Mouse (Mus musculus) liver, embryonic 12.5 days (tissue): ENCODE results near the gene Wdr45. TPM values are rescaled to one million over a fixed set of nuclear protein-coding genes. Genes with fewer than 3 reads are reported as not detected.

Source experiments
- ATAC-seq: fragments of 200-750 bp; cut with Nextera tagmentation; 2 replicates; pipeline ENCODE4 v1.8.0; 2017; ENCODE audit warnings: moderate number of reproducible peaks, mild to moderate bottlenecking, moderate library complexity
- H3K27ac ChIP-seq: fragments of 300-500 bp; sonication (generic); 2 replicates; pipeline ENCODE4 v1.5.1; 2016; ENCODE audit warnings: mild to moderate bottlenecking
- H3K27me3 ChIP-seq: fragments of 300-500 bp; sonication (generic); replicated peaks from 2 replicates; pipeline ENCODE4 v1.6.1; 2016; ENCODE audit warnings: mild to moderate bottlenecking, moderate library complexity
- H3K36me3 ChIP-seq: fragments of 300-500 bp; sonication (generic); 2 replicates; pipeline ENCODE4 v1.6.1; 2016; ENCODE audit warnings: mild to moderate bottlenecking, moderate library complexity
- H3K4me1 ChIP-seq: fragments of 300-500 bp; sonication (generic); 2 replicates; pipeline ENCODE4 v1.6.1; 2016
- H3K4me2 ChIP-seq: fragments of 300-500 bp; sonication (generic); 2 replicates; pipeline ENCODE4 v1.6.1; 2016; ENCODE audit warnings: mild to moderate bottlenecking, moderate library complexity
- H3K4me3 ChIP-seq: fragments of 300-500 bp; sonication (generic); 2 replicates; pipeline ENCODE4 v1.5.1; 2016; ENCODE audit warnings: mild to moderate bottlenecking, moderate library complexity
- H3K9ac ChIP-seq: fragments of 300-500 bp; sonication (generic); 2 replicates; pipeline ENCODE4 v1.6.1; 2016; ENCODE audit warnings: mild to moderate bottlenecking, moderate library complexity
- H3K9me3 ChIP-seq: fragments of 300-500 bp; sonication (generic); replicated peaks from 2 replicates; pipeline ENCODE4 v1.6.1; 2016; ENCODE audit warnings: mild to moderate bottlenecking, moderate library complexity
- WGBS: fragments of 180-500 bp; shearing (Covaris S2); methylation state at CpG from one replicate; pipeline ENCODE4 v1.1.7; 2016; ENCODE audit not compliant: insufficient replicate concordance; 5-methylcytosine and 5-hydroxymethylcytosine counted together
- polyA plus RNA-seq: library from polyadenylated mRNA; unstranded; fragments of >200 nt; fragmentation: Nextera tagmentation; extraction: Ambion mirVana; gene quantifications from 2 replicates; pipeline ENCODE4 v1.2.1, GENCODE M21; 2016

Wdr45 gene
- polyA plus RNA-seq, 1 experiment from 2014 or later: 15.6 TPM

- Histone ChIP-seq H3K27ac (peak overlapping the region; percentile 85), H3K27me3 (no peaks in the 10 kb centered on the region), H3K4me3 (peak overlapping the region; percentile 68), H3K36me3 (peaks cover 36% of the 10 kb centered on the region), H3K9ac (peak overlapping the region; percentile 69), H3K4me2 (peak overlapping the region; percentile 74), H3K4me1 (peaks cover 11% of the 10 kb centered on the region), H3K9me3 (no peaks in the 10 kb centered on the region)
- 16% methylated on average over 4 of the region's 4 CpGs for WGBS
- ATAC-seq: no peak
Measured at GRCm38 (mm10) chrX:7722691-7723090, 8.6 kb downstream of the Wdr45 start.

- Histone ChIP-seq H3K36me3 (peaks cover 37% of the 10 kb centered on the region), H3K9me3 (no peaks in the 10 kb centered on the region), H3K4me2 (no peak overlapping the region), H3K27ac (no peak overlapping the region), H3K27me3 (no peaks in the 10 kb centered on the region), H3K9ac (no peak overlapping the region), H3K4me3 (no peak overlapping the region), H3K4me1 (peaks cover 19% of the 10 kb centered on the region)
- ATAC-seq: no peak
- WGBS: 73% methylated on average over 7 of the region's 7 CpGs
Measured at GRCm38 (mm10) chrX:7724135-7724534, 10.0 kb downstream of the Wdr45 start.

GRCm38 (mm10) chrX:7725841-7726240 lies 11.7 kb downstream of the Wdr45 start:
- H3K9me3 ChIP-seq: no peaks in the 10 kb centered on the region
- 84% methylated on average over 12 of the region's 12 CpGs for WGBS
- H3K9ac ChIP-seq: no peak overlapping the region
- peaks cover 20% of the 10 kb centered on the region for H3K4me1 ChIP-seq
- H3K27me3 ChIP-seq: no peaks in the 10 kb centered on the region
- H3K4me3 ChIP-seq: no peak overlapping the region
- no peak overlapping the region for H3K4me2 ChIP-seq
- H3K36me3 ChIP-seq: peaks cover 37% of the 10 kb centered on the region
- H3K27ac ChIP-seq: no peak overlapping the region
- no peak for ATAC-seq

- WGBS: 87% methylated on average over 13 of the region's 13 CpGs
- Histone ChIP-seq H3K9me3 (no peaks in the 10 kb centered on the region), H3K27me3 (no peaks in the 10 kb centered on the region), H3K36me3 (peaks cover 37% of the 10 kb centered on the region), H3K9ac (no peak overlapping the region), H3K27ac (no peak overlapping the region; the same call in 1 of the 2 replicates), H3K4me1 (peaks cover 20% of the 10 kb centered on the region), H3K4me2 (no peak overlapping the region), H3K4me3 (no peak overlapping the region)
- no peak for ATAC-seq
Measured at GRCm38 (mm10) chrX:7727176-7727575, 13.0 kb downstream of the Wdr45 start.

GRCm38 (mm10) chrX:7728215-7728921 lies 14.2 kb downstream of the Wdr45 start, which contains the start of gene Praf2:
Gene Praf2, plus strand, starts transcription at chrX:7728439.
- H3K9ac ChIP-seq: peak within 1 kb of the TSS; percentile 55

GRCm38 (mm10) chrX:7728922-7729265 lies 14.8 kb downstream of the Wdr45 start:
- Histone ChIP-seq H3K9me3 (no peaks in the 10 kb centered on the region), H3K27me3 (no peaks in the 10 kb centered on the region), H3K36me3 (peaks cover 34% of the 10 kb centered on the region), H3K4me2 (peak overlapping the region; percentile 72), H3K27ac (no peak overlapping the region), H3K4me3 (peak overlapping the region; percentile 53), H3K4me1 (peaks cover 20% of the 10 kb centered on the region), H3K9ac (peak overlapping the region; percentile 55; the same call in 1 of the 2 replicates)
- no peak for ATAC-seq
- 27% methylated on average over 4 of the region's 4 CpGs for WGBS

More at GRCm38 (mm10) chrX:7728215-7728921, 14.2 kb downstream of the Wdr45 start, which contains the start of gene Praf2:
- WGBS: 10% methylated on average over 42 of the region's 42 CpGs
- Histone ChIP-seq H3K4me3 (peak within 1 kb of the TSS; percentile 53), H3K27ac (peak within 1 kb of the TSS; percentile 69), H3K9me3 (no peaks in the 10 kb centered on the region), H3K27me3 (no peaks in the 10 kb centered on the region), H3K4me2 (peak within 1 kb of the TSS; percentile 72), H3K4me1 (peaks cover 16% of the 10 kb centered on the region), H3K36me3 (peaks cover 37% of the 10 kb centered on the region)
- ATAC-seq: peak; percentile 91

GRCm38 (mm10) chrX:7733571-7734156 lies 19.5 kb downstream of the Wdr45 start:
- peak overlapping the region; percentile 54 for H3K4me2 ChIP-seq
- 11% methylated on average over 20 of the region's 26 CpGs for WGBS
- no peaks in the 10 kb centered on the region for H3K27me3 ChIP-seq
- no peaks in the 10 kb centered on the region for H3K36me3 ChIP-seq
- H3K4me3 ChIP-seq: peak overlapping the region; percentile 26
- H3K4me1 ChIP-seq: peaks cover 12% of the 10 kb centered on the region
- no peak overlapping the region for H3K27ac ChIP-seq
- ATAC-seq: peak; percentile 63
- peak overlapping the region; percentile 44; the same call in 1 of the 2 replicates for H3K9ac ChIP-seq
- H3K9me3 ChIP-seq: no peaks in the 10 kb centered on the region

- H3K4me1 ChIP-seq: peaks cover 18% of the 10 kb centered on the region
- no peak overlapping the region for H3K27ac ChIP-seq
- no peaks in the 10 kb centered on the region for H3K27me3 ChIP-seq
- H3K9ac ChIP-seq: no peak overlapping the region
- no peak; the same call in 1 of the 2 replicates for ATAC-seq
- no peaks in the 10 kb centered on the region for H3K36me3 ChIP-seq
- H3K9me3 ChIP-seq: no peaks in the 10 kb centered on the region
- no peak overlapping the region for H3K4me3 ChIP-seq
- no peak overlapping the region for H3K4me2 ChIP-seq
- whole genome bisulfite sequencing: 60% methylated on average over 14 of the region's 14 CpGs
Measured at GRCm38 (mm10) chrX:7739336-7740081, 25.4 kb downstream of the Wdr45 start.

- H3K4me2 ChIP-seq: peak overlapping the region; percentile 35
- WGBS: 65% methylated on average over 10 of the region's 10 CpGs
- no peaks in the 10 kb centered on the region for H3K27me3 ChIP-seq
- H3K9me3 ChIP-seq: no peaks in the 10 kb centered on the region
- H3K36me3 ChIP-seq: no peaks in the 10 kb centered on the region
- H3K9ac ChIP-seq: no peak overlapping the region
- peaks cover 18% of the 10 kb centered on the region for H3K4me1 ChIP-seq
- ATAC-seq: peak; percentile 36; the same call in 1 of the 2 replicates
- H3K4me3 ChIP-seq: no peak overlapping the region
- H3K27ac ChIP-seq: peak overlapping the region; percentile 51; the same call in 1 of the 2 replicates
Measured at GRCm38 (mm10) chrX:7740082-7740819, 26.1 kb downstream of the Wdr45 start.

GRCm38 (mm10) chrX:7741103-7741502 lies 27.0 kb downstream of the Wdr45 start:
- ATAC-seq: 0 out of 2 replicates have a peak, but pooled peaks have one; percentile 38
- H3K27ac ChIP-seq: 0 out of 2 replicates have a peak overlapping the region, but pooled peaks have one; percentile 51

GRCm38 (mm10) chrX:7743470-7743869 lies 29.3 kb downstream of the Wdr45 start:
- H3K4me1 ChIP-seq: peaks cover 18% of the 10 kb centered on the region
- H3K27me3 ChIP-seq: no peaks in the 10 kb centered on the region
- no peak overlapping the region for H3K27ac ChIP-seq
- H3K4me2 ChIP-seq: no peak overlapping the region
- ATAC-seq: no peak
- no peak overlapping the region for H3K4me3 ChIP-seq
- 40% methylated on average over 5 of the region's 5 CpGs for WGBS
- no peaks in the 10 kb centered on the region for H3K9me3 ChIP-seq
- H3K36me3 ChIP-seq: no peaks in the 10 kb centered on the region
- no peak overlapping the region for H3K9ac ChIP-seq

More at GRCm38 (mm10) chrX:7741103-7741502, 27.0 kb downstream of the Wdr45 start:
- Histone ChIP-seq H3K9ac (no peak overlapping the region), H3K4me3 (no peak overlapping the region), H3K4me2 (peak overlapping the region; percentile 35), H3K4me1 (peaks cover 18% of the 10 kb centered on the region), H3K36me3 (no peaks in the 10 kb centered on the region), H3K27me3 (no peaks in the 10 kb centered on the region), H3K9me3 (no peaks in the 10 kb centered on the region)
- WGBS: 38% methylated on average over 5 of the region's 5 CpGs
